Mouse (Mus musculus): ENCODE measurements at regions not wholly inside any gene's neighbourhood (a gene's known extent, or its start where the extent isn't known, plus 50 kb on each side); places are given as distances from the start of the nearest gene placed in this dataset.

DNA sequence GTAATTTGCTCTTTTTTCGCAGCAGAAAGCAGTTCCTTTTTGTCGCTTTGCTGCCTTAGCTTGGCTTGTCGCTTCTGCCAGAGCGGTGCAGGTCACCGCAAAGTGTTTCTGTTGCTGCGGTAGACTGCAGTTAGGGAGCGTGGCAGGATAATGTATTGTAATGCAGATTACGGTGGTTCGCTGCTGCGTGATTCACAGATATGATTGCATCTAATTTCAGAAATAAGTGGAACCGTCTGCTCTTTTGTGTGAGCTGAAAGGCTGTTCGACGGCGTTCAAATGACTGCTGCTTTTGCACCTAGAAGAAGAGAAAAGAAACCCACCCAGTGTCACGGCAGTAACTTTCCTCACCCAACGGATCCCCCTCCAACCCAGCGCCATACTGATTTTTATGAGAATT lies 104.7 kb upstream of the Satb2 start:
- no peaks in the 10 kb centered on the region for H3K36me3 ChIP-seq
- WGBS: 22% methylated on average over 17 of the region's 17 CpGs
- H3K4me2 ChIP-seq: peak overlapping the region; percentile 38
- H3K4me3 ChIP-seq (replicated peaks): peak overlapping the region; percentile 18; the same call in 1 of the 2 replicates
- peak; percentile 77; the same call in 1 of the 2 replicates for ATAC-seq (ENCODE audit: low FRiP score)
- H3K9me3 ChIP-seq (replicated peaks): no peaks in the 10 kb centered on the region
- H3K9ac ChIP-seq (replicated peaks): no peak overlapping the region; the same call in 1 of the 2 replicates
- 0 out of 2 replicates have a peak, but pooled peaks cover 4% of the 10 kb centered on the region for H3K4me1 ChIP-seq
- no peaks in the 10 kb centered on the region; the same call in none of the 2 replicates for H3K27me3 ChIP-seq (replicated peaks)
- H3K27ac ChIP-seq (replicated peaks): no peak overlapping the region

DNA sequence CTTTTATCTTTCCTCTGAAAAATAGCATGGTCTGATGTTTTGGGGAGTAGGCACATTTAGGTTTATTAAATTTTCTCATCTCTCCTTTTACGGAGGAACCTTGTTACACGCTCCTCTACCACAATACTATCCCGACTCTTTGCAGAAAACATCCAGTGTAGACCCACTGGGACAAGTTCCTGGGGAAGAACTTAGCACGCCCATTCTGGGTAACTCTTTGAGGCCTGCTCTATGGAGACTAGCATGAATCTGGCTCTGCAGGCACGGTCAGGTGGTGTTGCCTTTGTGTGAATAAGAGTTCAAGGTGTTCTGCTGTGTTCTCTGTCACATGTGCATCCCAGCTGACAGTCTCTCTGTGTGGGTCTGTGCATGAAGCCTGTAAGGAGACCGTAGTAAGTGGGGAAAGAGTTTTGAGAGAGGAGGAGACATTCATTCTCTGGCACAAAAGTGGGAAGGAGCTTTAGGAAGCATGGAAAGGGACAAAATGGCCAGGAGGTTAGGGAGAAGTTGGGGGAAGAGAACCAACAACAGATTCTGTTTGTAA lies 105.2 kb upstream of the Satb2 start:
- H3K9ac ChIP-seq (replicated peaks): no peak overlapping the region
- 76% methylated on average over 6 of the region's 6 CpGs for WGBS
- no peaks in the 10 kb centered on the region for H3K36me3 ChIP-seq
- no peak overlapping the region for H3K27ac ChIP-seq (replicated peaks)
- no peaks in the 10 kb centered on the region; the same call in none of the 2 replicates for H3K27me3 ChIP-seq (replicated peaks)
- H3K9me3 ChIP-seq (replicated peaks): no peaks in the 10 kb centered on the region
- 0 out of 2 replicates have a peak, but pooled peaks cover 4% of the 10 kb centered on the region for H3K4me1 ChIP-seq
- ATAC-seq (ENCODE audit: low FRiP score): no peak
- H3K4me3 ChIP-seq (replicated peaks): no peak overlapping the region
- peak overlapping the region; percentile 38 for H3K4me2 ChIP-seq

DNA sequence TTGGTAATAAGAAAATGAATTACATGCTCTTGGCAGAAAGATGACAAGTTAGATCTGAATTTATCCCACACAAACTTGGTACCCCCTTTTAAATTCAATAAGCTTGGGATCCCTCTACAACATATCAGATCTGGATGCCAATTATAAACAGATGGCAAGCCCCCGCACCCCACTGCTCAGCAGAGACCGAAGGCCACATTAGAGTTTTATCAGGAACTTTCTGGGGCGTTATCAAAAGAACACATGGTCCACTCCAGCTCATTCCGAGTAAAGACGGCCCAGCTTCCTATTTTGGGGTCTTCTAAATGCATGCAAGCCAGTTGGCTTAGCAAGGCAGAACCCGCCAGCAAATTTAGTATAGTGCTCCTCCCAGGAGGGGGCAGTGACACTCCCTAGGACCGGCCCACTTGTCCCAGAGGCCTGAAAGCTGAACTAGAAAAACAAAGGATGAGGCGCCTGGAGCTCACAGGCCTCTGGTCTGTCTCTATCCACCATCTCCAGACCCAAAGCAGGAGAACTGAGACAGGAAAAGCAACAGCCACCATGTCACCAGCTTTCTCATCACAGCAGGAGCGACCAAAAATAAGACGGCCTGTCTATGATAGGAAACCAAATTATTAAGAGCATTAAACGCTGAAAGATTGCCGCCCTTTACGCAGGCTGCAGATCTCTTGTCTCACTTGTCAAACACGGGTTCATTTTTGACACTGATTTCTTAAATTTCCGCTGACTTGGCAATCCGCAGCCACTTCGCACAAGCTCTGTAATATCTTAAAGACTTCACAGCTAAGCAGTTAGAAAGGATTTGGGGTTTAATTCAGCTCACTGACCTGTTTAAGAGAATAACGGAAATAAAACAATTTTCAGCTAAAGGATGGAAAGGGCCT lies 117.2 kb upstream of the Satb2 start:
- Histone ChIP-seq H3K27ac (replicated peaks) (no peak overlapping the region), H3K4me2 (no peak overlapping the region), H3K9me3 (replicated peaks) (no peaks in the 10 kb centered on the region), H3K36me3 (no peaks in the 10 kb centered on the region), H3K9ac (replicated peaks) (no peak overlapping the region), H3K4me3 (replicated peaks) (no peak overlapping the region), H3K4me1 (no peaks in the 10 kb centered on the region), H3K27me3 (replicated peaks) (no peaks in the 10 kb centered on the region)
- no peak for ATAC-seq (ENCODE audit: low FRiP score)
- WGBS: 74% methylated on average over 18 of the region's 18 CpGs

DNA sequence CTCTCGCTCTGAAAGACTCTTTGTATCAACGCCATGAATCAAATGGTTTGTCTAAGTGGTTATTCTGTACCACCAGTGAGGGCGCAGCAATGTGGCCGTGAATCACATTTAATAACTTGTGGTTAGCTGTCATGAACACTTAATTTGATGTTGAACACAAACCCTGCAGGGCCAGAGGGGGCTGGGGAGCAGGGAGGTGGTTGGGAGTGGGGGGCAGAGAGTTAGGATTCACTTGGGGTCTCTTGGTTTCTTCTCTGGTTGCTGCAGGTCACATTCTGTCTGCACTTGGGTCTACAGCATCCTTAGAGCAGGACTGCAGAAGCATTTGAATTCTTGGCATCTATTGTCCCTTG lies 117.8 kb upstream of the Satb2 start:
- Histone ChIP-seq H3K4me1 (no peaks in the 10 kb centered on the region), H3K36me3 (no peaks in the 10 kb centered on the region), H3K27me3 (replicated peaks) (no peaks in the 10 kb centered on the region), H3K27ac (replicated peaks) (no peak overlapping the region), H3K4me3 (replicated peaks) (no peak overlapping the region), H3K9ac (replicated peaks) (no peak overlapping the region), H3K9me3 (replicated peaks) (no peaks in the 10 kb centered on the region), H3K4me2 (no peak overlapping the region)
- WGBS: 56% methylated on average over 4 of the region's 4 CpGs
- no peak for ATAC-seq (ENCODE audit: low FRiP score)

DNA sequence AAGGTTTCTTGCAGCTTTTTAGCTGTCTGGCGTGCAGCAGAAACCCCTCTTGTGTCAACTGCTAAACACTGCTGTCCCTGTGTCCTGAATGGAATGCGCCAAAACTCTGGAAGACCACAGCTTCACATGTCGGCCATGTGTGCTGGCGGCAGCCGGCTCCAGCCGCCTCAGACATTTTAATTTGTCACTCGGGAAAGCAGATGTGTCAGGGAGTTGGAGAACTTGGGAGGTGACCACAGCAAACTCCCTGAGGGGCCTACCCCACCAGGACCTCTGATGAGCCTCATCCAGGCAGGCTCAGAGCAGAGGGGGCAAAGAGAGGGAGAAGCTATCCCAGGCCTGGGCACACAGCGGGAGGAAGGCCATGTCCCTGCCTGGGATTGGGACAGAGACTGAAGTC lies 118.3 kb upstream of the Satb2 start:
- Histone ChIP-seq H3K9ac (replicated peaks) (no peak overlapping the region), H3K4me1 (no peaks in the 10 kb centered on the region), H3K36me3 (no peaks in the 10 kb centered on the region), H3K27me3 (replicated peaks) (no peaks in the 10 kb centered on the region), H3K4me3 (replicated peaks) (no peak overlapping the region), H3K9me3 (replicated peaks) (no peaks in the 10 kb centered on the region), H3K27ac (replicated peaks) (no peak overlapping the region), H3K4me2 (no peak overlapping the region)
- no peak for ATAC-seq (ENCODE audit: low FRiP score)
- 71% methylated on average over 8 of the region's 8 CpGs for WGBS

DNA sequence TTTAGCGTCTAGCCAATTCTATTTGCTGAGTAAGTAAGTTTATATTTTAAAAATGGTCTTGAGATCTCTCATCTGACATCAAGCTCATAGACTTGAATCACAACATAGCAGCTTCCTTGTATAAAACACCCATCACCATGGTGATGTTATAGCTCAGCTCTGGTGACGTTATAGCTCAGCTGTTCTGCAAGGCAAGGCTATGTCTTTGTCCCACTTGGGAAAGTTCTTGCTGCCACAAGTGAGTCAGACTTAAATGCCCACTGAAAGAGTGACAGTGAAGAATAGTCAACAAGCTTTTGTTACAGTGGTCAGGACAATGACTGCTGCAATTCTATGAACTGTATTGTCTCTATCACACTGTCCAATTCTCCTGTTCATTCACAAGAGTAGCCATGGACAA lies 122.2 kb upstream of the Satb2 start:
- Histone ChIP-seq H3K27me3 (replicated peaks) (no peaks in the 10 kb centered on the region), H3K4me1 (no peaks in the 10 kb centered on the region), H3K36me3 (no peaks in the 10 kb centered on the region), H3K4me2 (no peak overlapping the region), H3K27ac (replicated peaks) (no peak overlapping the region), H3K9me3 (replicated peaks) (no peaks in the 10 kb centered on the region), H3K9ac (replicated peaks) (no peak overlapping the region), H3K4me3 (replicated peaks) (no peak overlapping the region)
- ATAC-seq (ENCODE audit: low FRiP score): no peak
- WGBS: 55% methylated on average over 2 of the region's 2 CpGs

DNA sequence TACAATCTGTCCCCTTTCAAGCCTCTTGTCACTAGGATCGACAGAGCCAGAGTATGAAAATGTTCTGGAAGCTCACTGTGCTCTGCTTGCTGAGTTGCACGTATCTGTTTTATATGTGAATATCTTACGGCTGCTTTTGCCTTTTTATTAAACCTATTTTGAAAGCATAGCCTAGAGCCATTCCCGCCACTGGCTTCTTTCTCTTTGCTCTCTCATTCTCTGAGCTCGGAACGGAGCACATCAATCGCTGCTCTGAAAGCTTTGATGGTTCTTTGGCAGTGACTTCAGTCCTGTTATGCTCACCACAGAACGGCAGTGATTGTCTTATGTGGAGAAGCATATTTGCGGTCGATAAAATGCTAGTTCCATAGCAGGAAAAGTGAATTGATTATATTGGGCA lies 128.9 kb upstream of the Satb2 start:
- no peaks in the 10 kb centered on the region for H3K36me3 ChIP-seq
- H3K27ac ChIP-seq (replicated peaks): no peak overlapping the region
- no peak overlapping the region for H3K4me2 ChIP-seq
- H3K9me3 ChIP-seq (replicated peaks): no peaks in the 10 kb centered on the region
- ATAC-seq (ENCODE audit: low FRiP score): no peak
- no peaks in the 10 kb centered on the region for H3K4me1 ChIP-seq
- no peak overlapping the region for H3K4me3 ChIP-seq (replicated peaks)
- no peaks in the 10 kb centered on the region for H3K27me3 ChIP-seq (replicated peaks)
- 64% methylated on average over 10 of the region's 10 CpGs for WGBS
- H3K9ac ChIP-seq (replicated peaks): no peak overlapping the region

DNA sequence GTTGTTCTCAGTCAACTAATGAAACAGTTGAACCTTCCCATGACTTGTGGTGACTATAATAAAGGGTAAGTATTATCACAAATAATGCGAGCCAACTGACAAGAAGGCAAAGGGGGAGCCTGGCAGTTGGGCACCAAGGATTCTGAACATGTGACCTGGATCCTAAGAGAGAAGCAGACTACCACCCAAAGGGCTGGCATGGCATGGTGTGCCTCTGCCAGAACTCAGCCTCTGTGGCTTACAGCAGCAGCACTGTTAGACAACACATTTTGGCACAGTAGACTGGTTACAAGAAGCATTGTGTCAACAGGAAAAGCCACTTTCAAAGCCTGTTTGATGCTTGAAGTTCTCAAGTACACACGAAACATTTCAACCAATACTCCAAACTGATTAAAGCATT lies 142.2 kb upstream of the Satb2 start:
- H3K9ac ChIP-seq (replicated peaks): no peak overlapping the region
- H3K27ac ChIP-seq (replicated peaks): no peak overlapping the region
- H3K4me1 ChIP-seq: no peaks in the 10 kb centered on the region
- no peaks in the 10 kb centered on the region for H3K27me3 ChIP-seq (replicated peaks)
- no peaks in the 10 kb centered on the region for H3K9me3 ChIP-seq (replicated peaks)
- ATAC-seq (ENCODE audit: low FRiP score): no peak
- no peaks in the 10 kb centered on the region for H3K36me3 ChIP-seq
- no peak overlapping the region for H3K4me2 ChIP-seq
- H3K4me3 ChIP-seq (replicated peaks): no peak overlapping the region
- WGBS: 88% methylated on average over 2 of the region's 2 CpGs

DNA sequence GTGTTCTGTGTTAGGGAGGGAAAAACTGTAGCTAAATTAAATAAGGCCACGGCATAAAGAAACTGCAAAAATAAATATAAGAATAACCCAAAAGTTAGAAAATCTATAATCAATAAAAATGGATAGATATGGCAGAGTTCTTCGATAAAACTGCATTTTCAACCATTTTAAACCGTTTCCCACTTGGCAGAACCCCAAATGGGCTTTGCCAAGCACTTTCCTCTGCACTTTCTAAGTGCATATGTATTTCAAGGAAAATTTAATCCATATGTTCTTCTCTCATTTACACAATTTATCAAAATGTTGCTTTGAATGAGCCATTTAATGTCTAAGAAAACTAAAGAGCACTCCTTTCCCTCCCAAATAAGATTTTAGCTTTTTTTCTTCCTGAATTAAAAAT lies 165.7 kb upstream of the Satb2 start:
- no peak overlapping the region for H3K27ac ChIP-seq (replicated peaks)
- H3K9me3 ChIP-seq (replicated peaks): no peaks in the 10 kb centered on the region
- no peaks in the 10 kb centered on the region for H3K36me3 ChIP-seq
- ATAC-seq (ENCODE audit: low FRiP score): no peak
- H3K27me3 ChIP-seq (replicated peaks): no peaks in the 10 kb centered on the region
- no peaks in the 10 kb centered on the region for H3K4me1 ChIP-seq
- no peak overlapping the region for H3K4me3 ChIP-seq (replicated peaks)
- H3K4me2 ChIP-seq: no peak overlapping the region
- no peak overlapping the region for H3K9ac ChIP-seq (replicated peaks)
- WGBS: 87% methylated on average over 3 of the region's 3 CpGs

DNA sequence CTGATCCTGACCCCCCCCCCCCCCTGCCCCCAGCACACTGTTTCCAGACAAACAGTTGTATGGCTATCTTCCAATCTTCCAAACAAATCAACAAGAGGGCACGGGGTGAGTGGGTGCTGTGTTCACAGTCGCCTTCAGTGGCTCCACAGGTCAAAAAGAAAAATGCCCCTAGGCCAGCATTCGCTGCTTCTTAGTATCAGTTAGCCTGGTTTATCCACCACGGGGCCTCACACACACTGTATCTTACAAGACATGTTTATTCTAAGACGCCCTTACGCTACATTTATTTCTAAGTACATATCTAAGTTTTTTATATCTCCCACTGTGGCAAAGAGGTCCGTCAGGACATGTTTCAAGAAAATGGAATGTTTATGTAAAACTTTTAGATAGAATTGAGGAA lies 177.4 kb upstream of the Satb2 start:
- WGBS: 87% methylated on average over 7 of the region's 7 CpGs
- no peaks in the 10 kb centered on the region for H3K36me3 ChIP-seq
- no peaks in the 10 kb centered on the region for H3K27me3 ChIP-seq (replicated peaks)
- H3K4me3 ChIP-seq (replicated peaks): no peak overlapping the region
- H3K9me3 ChIP-seq (replicated peaks): no peaks in the 10 kb centered on the region
- no peak overlapping the region for H3K27ac ChIP-seq (replicated peaks)
- H3K4me1 ChIP-seq: no peaks in the 10 kb centered on the region
- ATAC-seq (ENCODE audit: low FRiP score): no peak
- no peak overlapping the region for H3K4me2 ChIP-seq
- no peak overlapping the region for H3K9ac ChIP-seq (replicated peaks)

DNA sequence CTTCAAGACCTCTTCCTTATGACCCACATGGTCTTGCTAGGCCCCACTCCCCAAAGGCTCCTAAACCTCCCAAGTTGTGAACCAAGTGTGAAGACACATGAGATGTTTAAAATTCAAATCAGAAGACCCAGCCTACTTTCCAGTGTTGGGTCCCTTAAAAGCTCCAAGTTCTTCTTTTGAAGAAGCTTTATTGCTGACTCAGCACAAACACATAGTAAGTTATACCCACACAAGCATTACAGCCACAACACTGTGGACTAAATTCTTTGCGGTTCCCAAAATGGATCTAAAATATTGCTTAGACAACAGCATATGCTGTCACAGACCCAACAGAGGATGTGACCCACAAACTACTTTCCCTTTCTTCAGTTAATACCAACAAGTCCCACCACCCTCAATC lies 186.0 kb upstream of the Satb2 start:
- no peak overlapping the region for H3K4me3 ChIP-seq (replicated peaks)
- H3K9me3 ChIP-seq (replicated peaks): no peaks in the 10 kb centered on the region
- no peaks in the 10 kb centered on the region for H3K4me1 ChIP-seq
- ATAC-seq (ENCODE audit: low FRiP score): no peak
- H3K36me3 ChIP-seq: no peaks in the 10 kb centered on the region
- H3K27ac ChIP-seq (replicated peaks): no peak overlapping the region
- H3K9ac ChIP-seq (replicated peaks): no peak overlapping the region
- H3K4me2 ChIP-seq: no peak overlapping the region
- WGBS: 100% methylated on average over 1 of the region's 1 CpGs
- no peaks in the 10 kb centered on the region for H3K27me3 ChIP-seq (replicated peaks)

DNA sequence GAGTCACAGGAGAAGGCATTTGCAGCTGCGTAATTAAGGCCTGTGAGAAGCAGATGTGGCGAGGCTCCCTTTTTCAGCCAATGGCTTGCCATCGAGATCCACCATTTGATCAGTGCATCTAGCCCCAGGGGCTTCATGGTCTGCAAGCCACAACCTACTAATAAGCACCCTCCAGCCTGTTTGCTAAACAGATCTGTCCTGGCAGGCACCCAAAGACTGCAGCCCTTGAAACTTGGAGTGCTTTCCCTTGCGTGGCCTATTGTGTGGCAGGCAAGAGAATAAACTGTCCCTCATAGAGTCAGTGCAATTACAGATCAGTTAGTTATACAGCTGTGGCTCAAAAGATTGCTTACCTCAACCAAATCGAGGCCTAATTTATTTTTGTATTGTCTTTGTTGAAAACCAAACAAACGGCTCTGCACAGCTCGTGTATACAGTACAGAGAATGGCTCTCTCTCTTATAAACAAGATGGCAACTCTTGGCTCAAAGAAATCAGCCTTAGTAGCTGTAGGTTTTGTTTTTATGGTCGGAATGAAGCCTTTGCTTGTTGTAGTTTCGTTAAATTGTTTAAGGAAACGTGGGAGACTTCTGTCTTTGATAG lies 195.9 kb upstream of the Satb2 start:
- Histone ChIP-seq H3K27me3 (replicated peaks) (no peaks in the 10 kb centered on the region), H3K27ac (replicated peaks) (no peak overlapping the region), H3K4me1 (no peaks in the 10 kb centered on the region), H3K9me3 (replicated peaks) (no peaks in the 10 kb centered on the region), H3K4me3 (replicated peaks) (no peak overlapping the region), H3K4me2 (no peak overlapping the region), H3K36me3 (no peaks in the 10 kb centered on the region), H3K9ac (replicated peaks) (no peak overlapping the region)
- WGBS: 46% methylated on average over 10 of the region's 10 CpGs
- peak; percentile 47 for ATAC-seq (ENCODE audit: low FRiP score)
